Mouse (Mus musculus) ovary, adult 10 weeks (tissue): Measurements from ENCODE around the gene Zdhhc20. TPM values are rescaled to one million over a fixed set of nuclear protein-coding genes. Genes with fewer than 3 reads are reported as not detected.

Source experiments
- polyA plus RNA-seq: library from polyadenylated mRNA; stranded (reverse); fragments of 350-450 nt; fragmentation: Illumina TruSeq; extraction: RNeasy Lipid Tissue Mini Kit (QIAGEN cat#74804); gene quantifications from one replicate; pipeline ENCODE4 v1.2.3, GENCODE M21; 2014

Zdhhc20 gene
- polyA plus RNA-seq, result 302 TPM

GRCm38 (mm10) chr14:57890011-57890842 lies at the start of gene Zdhhc20:
TSS of gene Zdhhc20 (minus strand) at chr14:57890276.

GRCm38 (mm10) chr14:57825788-57826751 lies 64.0 kb downstream of the Zdhhc20 start, which contains the start of the genes Ska3 and Mrpl57:
TSS of gene Ska3 (minus strand) at chr14:57826185.
TSS of gene Mrpl57 (plus strand) at chr14:57826234.

GRCm38 (mm10) chr14:57797991-57798931 lies 91.8 kb downstream of the Zdhhc20 start, which contains the start of gene Sap18:
TSS of gene Sap18 (plus strand) at chr14:57798180.

Other genes starting within 250 kb of the Zdhhc20 start
- gene Xpo4, start 224.8 kb downstream of the Zdhhc20 start, polyA plus RNA-seq, result 59.0 TPM
- not detected for gene Gm49361, start 144.2 kb downstream of the Zdhhc20 start, polyA plus RNA-seq
- gene Lats2, start 131.9 kb downstream of the Zdhhc20 start, polyA plus RNA-seq, result 125 TPM
- gene Sap18, start 92.1 kb downstream of the Zdhhc20 start, polyA plus RNA-seq, result 262 TPM
- 26.9 TPM for gene Ska3, start 64.1 kb downstream of the Zdhhc20 start, polyA plus RNA-seq
- 53.5 TPM for gene Mrpl57, start 64.0 kb downstream of the Zdhhc20 start, polyA plus RNA-seq
- gene Micu2, start 109.0 kb upstream of the Zdhhc20 start, polyA plus RNA-seq, result 145 TPM
- gene Fgf9, start 180.3 kb upstream of the Zdhhc20 start, polyA plus RNA-seq, result 2.2 TPM